In genomic region chr16:32523462-32524243, GRCm38 (mm10) we compare ENCODE assay signal across 9 mouse cellular contexts. TPM values are rescaled to one million over a fixed set of nuclear protein-coding genes. Genes with fewer than 3 reads are reported as not detected.
DNase-seq lines count a peak whose midpoint lies in the region; ATAC-seq and TF ChIP-seq lines count a peak whose summit lies in the region.
"Had no signal": no experiment of that assay in that cellular context is flagged by ENCODE, and none has a peak within 500 bp of the region (broad histone marks: within the 10 kb centered on the region; RNA-seq: fewer than 3 reads in every experiment).

No protein-coding gene starts in this region.

- WGBS in intestine, embryonic 14.5 days = 51% methylated on average over 8 of the region's 8 CpGs
- 69% methylated on average over 8 of the region's 8 CpGs for WGBS in midbrain, embryonic 10.5 days

- TF ChIP-seq POLR2A in brain, embryonic 14.5 days (IDR thresholded peaks at IDR 0.05; ENCODE audit: borderline replicate concordance, extremely low read depth, insufficient read depth, insufficient read length, poor library complexity, severe bottlenecking) = no peak

- ATAC-seq in intestine, embryonic 14.5 days (replicated peaks; ENCODE audit: low FRiP score, low TSS enrichment, low read depth) = 0 out of 2 replicates have a peak, but pooled peaks have one; percentile 36

- no peak overlapping the region for H3K4me2 ChIP-seq in intestine, embryonic 14.5 days (ENCODE audit: low read length)

- peak; percentile 53 for DNase-seq in ovary, postnatal 36 days (ENCODE audit: low spot score)
- no peak for DNase-seq in ovary, adult 18-20 months (ENCODE audit: low spot score)
- peak; percentile 68 for DNase-seq in brain, embryonic 14.5 days (ENCODE audit: low read depth)
- peak; percentile 64 to 70 for DNase-seq in gastrocnemius, postnatal 36 days
- DNase-seq in intestine, embryonic 14.5 days (ENCODE audit: low spot score) = no peak
- DNase-seq in midbrain, embryonic 10.5 days (ENCODE audit: low spot score) = no peak
- DNase-seq in urinary bladder, adult 2 months (ENCODE audit: low spot score) = no peak
- DNase-seq in spleen, postnatal 14 days (ENCODE audit: low spot score in 2 of 2) = no peak

- intact Hi-C loops in gastrocnemius, postnatal 36 days (cut with DNase I) = no loop called here

- no peaks in the 10 kb centered on the region for H3K36me3 ChIP-seq in intestine, embryonic 14.5 days (ENCODE audit: control insufficient read depth, insufficient read depth, low read length)
- H3K36me3 ChIP-seq in midbrain, embryonic 10.5 days = no peaks in the 10 kb centered on the region

- H3K9ac ChIP-seq in intestine, embryonic 14.5 days (ENCODE audit: low read length) = no peak overlapping the region

- H3K9me3 ChIP-seq in intestine, embryonic 14.5 days (ENCODE audit: control insufficient read depth, low read length) = no peaks in the 10 kb centered on the region
- H3K9me3 ChIP-seq in midbrain, embryonic 10.5 days (replicated peaks) = no peaks in the 10 kb centered on the region

- H3K4me1 ChIP-seq in intestine, embryonic 14.5 days (replicated peaks; ENCODE audit: control insufficient read depth, insufficient read depth, low read length) = peaks cover 7% of the 10 kb centered on the region
- peaks cover 23% of the 10 kb centered on the region for H3K4me1 ChIP-seq in midbrain, embryonic 10.5 days

- TF ChIP-seq CTCF in brain, embryonic 14.5 days (IDR thresholded peaks at IDR 0.05; ENCODE audit: borderline replicate concordance, extremely low read depth, insufficient read depth, insufficient read length) = no peak

- no peaks in the 10 kb centered on the region for H3K27me3 ChIP-seq in intestine, embryonic 14.5 days (replicated peaks; ENCODE audit: control insufficient read depth, insufficient read depth, low read length)
- H3K27me3 ChIP-seq in midbrain, embryonic 10.5 days (ENCODE audit: low read depth, poor library complexity, severe bottlenecking) = no peaks in the 10 kb centered on the region

- H3K4me3 ChIP-seq in intestine, embryonic 14.5 days (ENCODE audit: low read depth, low read length) = no peak overlapping the region
- no peak overlapping the region for H3K4me3 ChIP-seq in midbrain, embryonic 10.5 days

- no peak overlapping the region for H3K27ac ChIP-seq in intestine, embryonic 14.5 days (ENCODE audit: low read depth)
- peak overlapping the region; percentile 73 for H3K27ac ChIP-seq in midbrain, embryonic 10.5 days (replicated peaks)
- H3K27ac ChIP-seq: macrophage had no signal

RNA-seq across cellular contexts. Expression of gene Zdhhc19, which starts 27.6 kb away (rescaled TPM):
- 0.15 TPM in 1 of 2 replicates, not detected in the other for polyA plus RNA-seq in brain, embryonic 14.5 days (2012; rRNA removed)
- total RNA-seq in gastrocnemius, postnatal 36 days (2021) = not detected
- polyA plus RNA-seq in intestine, embryonic 14.5 days (2014; fragmentation: Nextera tagmentation; extraction: Ambion mirVana) = 0.20 TPM in 1 of 2 replicates, not detected in the other
- polyA plus RNA-seq in midbrain, embryonic 10.5 days (2016; fragmentation: Nextera tagmentation; extraction: Ambion mirVana) = not detected in 2 replicates
- not detected in 2 replicates for polyA plus RNA-seq in urinary bladder, adult 2 months (2012; rRNA removed)
- polyA plus RNA-seq: macrophage had no signal

RNA-seq across cellular contexts. Expression of gene Slc51a, which starts 36.0 kb away (rescaled TPM):
- 0.04 and 0.06 TPM in 2 replicates for polyA plus RNA-seq in brain, embryonic 14.5 days (2012; rRNA removed)
- total RNA-seq in gastrocnemius, postnatal 36 days (2021) = not detected
- polyA plus RNA-seq in intestine, embryonic 14.5 days (2014; fragmentation: Nextera tagmentation; extraction: Ambion mirVana) = 42.2 and 46.0 TPM in 2 replicates
- 0.16 and 0.35 TPM in 2 replicates for polyA plus RNA-seq in midbrain, embryonic 10.5 days (2016; fragmentation: Nextera tagmentation; extraction: Ambion mirVana)
- polyA plus RNA-seq in urinary bladder, adult 2 months (2012; rRNA removed) = 0.04 TPM in 1 of 2 replicates, not detected in the other

Comparison
In these comparisons a context has a peak if more than half of its experiments do, and no peak if none do; other contexts are left out.
1. DNase-seq: peak in ovary, postnatal 36 days (single experiment), brain, embryonic 14.5 days (single experiment) and gastrocnemius, postnatal 36 days (2 of 2); none in ovary, adult 18-20 months (single experiment), intestine, embryonic 14.5 days (single experiment), midbrain, embryonic 10.5 days (single experiment), urinary bladder, adult 2 months (single experiment) and spleen, postnatal 14 days (0 of 2).
2. RNA of gene Slc51a, which starts 36.0 kb away (polyA plus RNA-seq): 42.2 to 46.0 TPM in intestine, embryonic 14.5 days; 0.16 to 0.35 TPM in midbrain, embryonic 10.5 days, 0.04 to 0.06 TPM in brain, embryonic 14.5 days and 0.04 TPM in urinary bladder, adult 2 months; every median in the first group is over 10 times any median in the second.